ENCODE assay signal across 9 mouse cellular contexts in the genomic region with DNA sequence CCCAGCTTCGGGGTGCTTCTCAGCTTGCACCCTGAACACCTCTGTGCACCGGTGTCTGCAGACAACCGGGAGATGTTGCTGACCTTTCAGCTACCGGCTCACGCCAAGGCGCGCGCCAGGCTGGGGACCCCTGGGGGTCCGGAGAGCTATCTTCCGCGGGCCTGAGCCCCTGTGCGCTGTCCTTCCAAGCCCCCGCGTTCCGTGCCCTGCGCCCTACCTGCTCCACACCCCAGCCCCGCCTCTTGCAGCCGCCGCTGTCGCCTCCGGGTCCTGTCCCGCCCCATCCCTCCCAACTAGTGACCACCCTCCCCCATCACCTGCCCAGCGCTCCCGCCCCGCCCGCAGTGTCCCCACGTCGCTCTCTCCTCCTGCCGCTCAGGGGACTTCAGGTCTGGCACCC. TPM values are rescaled to one million over a fixed set of nuclear protein-coding genes. Genes with fewer than 3 reads are reported as not detected.
A peak's percentile ranks its signal among the peaks of the same experiment; 100 is the strongest.
DNase-seq lines count a peak whose midpoint lies in the region; ATAC-seq and TF ChIP-seq lines count a peak whose summit lies in the region.
"Had no signal": no experiment of that assay in that cellular context is flagged by ENCODE, and none has a peak within 500 bp of the region (broad histone marks: within the 10 kb centered on the region; RNA-seq: fewer than 3 reads in every experiment).

A gene (minus strand): TSS at position 237 of the 400 bp plus-strand sequence.

- no peaks in the 10 kb centered on the region for H3K36me3 ChIP-seq in forebrain, embryonic 11.5 days (ENCODE audit: control insufficient read depth, insufficient read depth, low read length)
- H3K36me3 ChIP-seq in intestine, postnatal 0 days (ENCODE audit: control insufficient read depth, insufficient read depth): no peaks in the 10 kb centered on the region
- no peaks in the 10 kb centered on the region for H3K36me3 ChIP-seq in neural tube, embryonic 13.5 days

- WGBS in lung, adult 2 months: 1% methylated on average over 29 of the region's 29 CpGs
- WGBS in forebrain, embryonic 11.5 days: under 1% methylated on average over 29 of the region's 29 CpGs
- under 1% methylated on average over 25 of the region's 29 CpGs for WGBS in intestine, postnatal 0 days
- WGBS in neural tube, embryonic 13.5 days: under 1% methylated on average over 23 of the region's 29 CpGs

- peaks cover 10% of the 10 kb centered on the region for H3K27me3 ChIP-seq in forebrain, embryonic 11.5 days (ENCODE audit: control insufficient read depth, insufficient read depth, low read length)
- H3K27me3 ChIP-seq in intestine, postnatal 0 days (replicated peaks; ENCODE audit: control insufficient read depth, insufficient read depth, low read length): 0 out of 2 replicates have a peak, but pooled peaks cover 9% of the 10 kb centered on the region
- H3K27me3 ChIP-seq in neural tube, embryonic 13.5 days: peaks cover 62% of the 10 kb centered on the region

- H3K4me1 ChIP-seq in lung, adult 2 months (ENCODE audit: control insufficient read depth, insufficient read depth, low read length): 0 out of 2 replicates have a peak, but pooled peaks cover 2% of the 10 kb centered on the region
- H3K4me1 ChIP-seq in forebrain, embryonic 11.5 days (replicated peaks; ENCODE audit: control insufficient read depth, insufficient read depth, low read length): 0 out of 2 replicates have a peak, but pooled peaks cover 9% of the 10 kb centered on the region
- H3K4me1 ChIP-seq in intestine, postnatal 0 days (replicated peaks; ENCODE audit: control insufficient read depth, insufficient read depth, low read length): no peaks in the 10 kb centered on the region; the same call in 1 of the 2 replicates
- peaks cover 12% of the 10 kb centered on the region for H3K4me1 ChIP-seq in neural tube, embryonic 13.5 days (replicated peaks)

- DNase-seq in lung, adult 2 months: no peak
- no peak for DNase-seq in lung, postnatal 14 days
- peak; percentile 63 for DNase-seq in forebrain, embryonic 11.5 days (ENCODE audit: low spot score)
- no peak for DNase-seq in adrenal gland, adult 8-10 months
- no peak for DNase-seq in cerebellum, postnatal 36 days
- DNase-seq: thymus, postnatal 25 days had no signal

- no peak for TF ChIP-seq POLR2A in lung, adult 2 months (IDR thresholded peaks at IDR 0.05; ENCODE audit: borderline replicate concordance, extremely low read depth, low read depth, low read length)

- H3K4me2 ChIP-seq in forebrain, embryonic 11.5 days (ENCODE audit: low read depth, low read length, severe bottlenecking): peak within 1 kb of the TSS; percentile 60
- peak within 1 kb of the TSS; percentile 88 for H3K4me2 ChIP-seq in intestine, postnatal 0 days (replicated peaks; ENCODE audit: low read depth)
- H3K4me2 ChIP-seq in neural tube, embryonic 13.5 days: peak within 1 kb of the TSS; percentile 60

- no peak within 1 kb of the TSS for H3K27ac ChIP-seq in forebrain, embryonic 11.5 days (ENCODE audit: low read depth, low read length)
- H3K27ac ChIP-seq in intestine, postnatal 0 days (ENCODE audit: low read depth, low read length): no peak within 1 kb of the TSS
- H3K27ac ChIP-seq in neural tube, embryonic 13.5 days (replicated peaks): no peak within 1 kb of the TSS

- H3K9me3 ChIP-seq in forebrain, embryonic 11.5 days (ENCODE audit: control insufficient read depth, low read length): no peaks in the 10 kb centered on the region
- H3K9me3 ChIP-seq in intestine, postnatal 0 days (ENCODE audit: control insufficient read depth): no peaks in the 10 kb centered on the region
- H3K9me3 ChIP-seq in neural tube, embryonic 13.5 days: no peaks in the 10 kb centered on the region

- peak within 1 kb of the TSS; percentile 51 for H3K9ac ChIP-seq in forebrain, embryonic 11.5 days (ENCODE audit: low read length)
- peak within 1 kb of the TSS; percentile 42 for H3K9ac ChIP-seq in intestine, postnatal 0 days (ENCODE audit: low read depth, low read length)
- H3K9ac ChIP-seq in neural tube, embryonic 13.5 days: peak within 1 kb of the TSS; percentile 55

- H3K4me3 ChIP-seq in lung, adult 2 months (replicated peaks; ENCODE audit: extremely low read depth, low read depth, low read length): peak within 1 kb of the TSS; percentile 18
- peak within 1 kb of the TSS; percentile 32 for H3K4me3 ChIP-seq in forebrain, embryonic 11.5 days (ENCODE audit: low read depth, low read length)
- H3K4me3 ChIP-seq in intestine, postnatal 0 days (ENCODE audit: low read depth, low read length): peak within 1 kb of the TSS; percentile 46
- peak within 1 kb of the TSS; percentile 36 for H3K4me3 ChIP-seq in neural tube, embryonic 13.5 days

- TF ChIP-seq CTCF in lung, adult 2 months (IDR thresholded peaks at IDR 0.05; ENCODE audit: insufficient read depth, low read length): no peak
- TF ChIP-seq CTCF in intestine, postnatal 0 days (IDR thresholded peaks at IDR 0.05; ENCODE audit: low read depth): no peak

- no peak for ATAC-seq in forebrain, embryonic 11.5 days (replicated peaks; ENCODE audit: low FRiP score)
- ATAC-seq in intestine, postnatal 0 days: peak; percentile 19; the same call in 1 of the 2 replicates
- no peak for ATAC-seq in neural tube, embryonic 13.5 days (ENCODE audit: low read depth)
- ATAC-seq in monocyte, adult 5-6 weeks (replicated peaks; ENCODE audit: insufficient number of reproducible peaks, low FRiP score, low TSS enrichment, poor library complexity, severe bottlenecking): no peak

RNA-seq across cellular contexts. Expression of the gene that starts here (rescaled TPM):
- 3.0 and 5.4 TPM in 2 replicates for polyA plus RNA-seq in lung, adult 2 months (2012; rRNA removed)
- polyA plus RNA-seq in forebrain, embryonic 11.5 days (2014; fragmentation: Nextera tagmentation; extraction: Ambion mirVana): 0.20 and 0.43 TPM in 2 replicates
- 2.5 and 2.6 TPM in 2 replicates for polyA plus RNA-seq in intestine, postnatal 0 days (2015; fragmentation: Nextera tagmentation; extraction: Ambion mirVana)
- 1.6 and 1.7 TPM in 2 replicates for polyA plus RNA-seq in neural tube, embryonic 13.5 days (2015; fragmentation: Nextera tagmentation; extraction: Ambion mirVana)
- 1 to 10 TPM in 1 of 4 experiments, under 1 TPM in 3; 0.46 to 1.0 (median 0.67) TPM for total RNA-seq in adrenal gland, adult 8-10 months (2022)
- total RNA-seq in monocyte, adult 5-6 weeks (2017): not detected in 3 replicates

Comparison
In these comparisons a context has a peak if more than half of its experiments do, and no peak if none do; other contexts are left out.
1. Peak in DNase-seq, H3K4me3 ChIP-seq, H3K9ac ChIP-seq and H3K4me2 ChIP-seq in forebrain, embryonic 11.5 days; RNA of the gene not detected or under 1 TPM.